Mouse (Mus musculus): ENCODE results near the gene Csnk1d. TPM values are rescaled to one million over a fixed set of nuclear protein-coding genes. Genes with fewer than 3 reads are reported as not detected.
A peak's percentile ranks its signal among the peaks of the same experiment; 100 is the strongest.

Gene Csnk1d
- total RNA-seq, 2 experiments from 2014 or later = 108 to 127 TPM

- DNase-seq (ENCODE audit: low spot score in 2 of 2) = no peak
Observed at GRCm38 (mm10) chr11:120957052-120957451, 34.1 kb downstream of the Csnk1d start.

GRCm38 (mm10) chr11:120955701-120956100 is 35.4 kb downstream of the Csnk1d start:
- DNase-seq (ENCODE audit: low spot score in 2 of 2) = no peak

GRCm38 (mm10) chr11:120954936-120955335 is 36.2 kb downstream of the Csnk1d start:
- no peak for DNase-seq (ENCODE audit: low spot score in 2 of 2)

- DNase-seq (ENCODE audit: low spot score in 2 of 2) = no peak
Observed at GRCm38 (mm10) chr11:120951731-120952730, 39.1 kb downstream of the Csnk1d start.

- DNase-seq (ENCODE audit: low spot score in 2 of 2) = no peak
Observed at GRCm38 (mm10) chr11:120951237-120951636, 39.9 kb downstream of the Csnk1d start.

GRCm38 (mm10) chr11:120950281-120951202 is 40.6 kb downstream of the Csnk1d start:
- DNase-seq (ENCODE audit: low spot score in 2 of 2) = peak; percentile 70 to 75

- DNase-seq (ENCODE audit: low spot score in 2 of 2) = no peak
Observed at GRCm38 (mm10) chr11:120949863-120950262, 41.3 kb downstream of the Csnk1d start.

- peak in 1 of 2 experiments; percentile 46 for DNase-seq (ENCODE audit: low spot score in 2 of 2)
Observed at GRCm38 (mm10) chr11:120948861-120949851, 42.0 kb downstream of the Csnk1d start.

- DNase-seq (ENCODE audit: low spot score in 2 of 2) = no peak
Observed at GRCm38 (mm10) chr11:120948328-120948727, 42.8 kb downstream of the Csnk1d start, which contains the start of gene Slc16a3. Gene Slc16a3, plus strand, starts transcription at chr11:120948480.

- DNase-seq (ENCODE audit: low spot score in 2 of 2) = no peak
Observed at GRCm38 (mm10) chr11:120945926-120946325, 45.2 kb downstream of the Csnk1d start.

- DNase-seq (ENCODE audit: low spot score in 2 of 2) = no peak
Observed at GRCm38 (mm10) chr11:120945266-120945665, 45.9 kb downstream of the Csnk1d start.

GRCm38 (mm10) chr11:120940959-120941358 is 50.2 kb downstream of the Csnk1d start:
- DNase-seq (ENCODE audit: low spot score in 2 of 2) = no peak

GRCm38 (mm10) chr11:120939712-120940341 is 51.3 kb downstream of the Csnk1d start:
- DNase-seq (ENCODE audit: low spot score in 2 of 2) = no peak

GRCm38 (mm10) chr11:120938795-120939194 is 52.3 kb downstream of the Csnk1d start:
- DNase-seq (ENCODE audit: low spot score in 2 of 2) = no peak

GRCm38 (mm10) chr11:120937976-120938375 is 53.2 kb downstream of the Csnk1d start:
- DNase-seq (ENCODE audit: low spot score in 2 of 2) = no peak

GRCm38 (mm10) chr11:120932564-120933398 is 58.3 kb downstream of the Csnk1d start, which contains the start of gene Ccdc57:
Gene Ccdc57, minus strand, starts transcription at chr11:120932872.
- DNase-seq (ENCODE audit: low spot score in 2 of 2) = peak; percentile 86 to 91

GRCm38 (mm10) chr11:120931479-120931878 is 59.7 kb downstream of the Csnk1d start:
- DNase-seq (ENCODE audit: low spot score in 2 of 2) = no peak

GRCm38 (mm10) chr11:120928468-120928867 is 62.7 kb downstream of the Csnk1d start:
- no peak for DNase-seq (ENCODE audit: low spot score in 2 of 2)

- DNase-seq (ENCODE audit: low spot score in 2 of 2) = no peak
Observed at GRCm38 (mm10) chr11:120922528-120922927, 68.6 kb downstream of the Csnk1d start.
